Mouse (Mus musculus) forebrain, embryonic 13.5 days (tissue): ENCODE measurements around the gene Zbtb7a. TPM values are rescaled to one million over a fixed set of nuclear protein-coding genes. Genes with fewer than 3 reads are reported as not detected.

Source experiments
- ATAC-seq: fragments of 200-750 bp; cut with Nextera tagmentation; 2 replicates; pipeline ENCODE4 v1.8.0; 2017
- H3K27ac ChIP-seq: fragments of 300-500 bp; sonication (generic); 2 replicates; pipeline ENCODE4 v1.5.1; 2015; ENCODE audit warnings: inconsistent platforms, mild to moderate bottlenecking, moderate library complexity
- H3K27me3 ChIP-seq: fragments of 300-500 bp; sonication (generic); 2 replicates; pipeline ENCODE4 v1.6.1; 2015; ENCODE audit warnings: mild to moderate bottlenecking, inconsistent platforms
- H3K36me3 ChIP-seq: fragments of 300-500 bp; sonication (generic); 2 replicates; pipeline ENCODE4 v1.6.1; 2015; ENCODE audit warnings: mild to moderate bottlenecking, inconsistent platforms; ENCODE audit not compliant: poor library complexity, severe bottlenecking
- H3K4me1 ChIP-seq: fragments of 300-500 bp; sonication (generic); 2 replicates; pipeline ENCODE4 v1.6.1; 2015; ENCODE audit warnings: inconsistent platforms
- H3K4me2 ChIP-seq: fragments of 300-500 bp; sonication (generic); 2 replicates; pipeline ENCODE4 v1.6.1; 2015; ENCODE audit warnings: inconsistent platforms, mild to moderate bottlenecking, moderate library complexity
- H3K4me3 ChIP-seq: fragments of 300-500 bp; sonication (generic); 2 replicates; pipeline ENCODE4 v1.5.1; 2015; ENCODE audit warnings: mild to moderate bottlenecking, inconsistent platforms
- H3K9ac ChIP-seq: fragments of 300-500 bp; sonication (generic); 2 replicates; pipeline ENCODE4 v1.6.1; 2015; ENCODE audit warnings: mild to moderate bottlenecking, inconsistent platforms
- H3K9me3 ChIP-seq: fragments of 300-500 bp; sonication (generic); replicated peaks from 2 replicates; pipeline ENCODE4 v1.6.1; 2016; ENCODE audit warnings: inconsistent platforms
- WGBS: fragments of 180-500 bp; shearing (Covaris S2); methylation state at CpG from one replicate; pipeline ENCODE4 v1.1.7; 2015; 5-methylcytosine and 5-hydroxymethylcytosine counted together
- polyA plus RNA-seq: library from polyadenylated mRNA; unstranded; fragments of >200 nt; fragmentation: Nextera tagmentation; extraction: Ambion mirVana; gene quantifications from 2 replicates; pipeline ENCODE4 v1.2.1, GENCODE M21; 2015

The Zbtb7a gene
- polyA plus RNA-seq, 1 experiment from 2014 or later: 10.4 TPM

DNA sequence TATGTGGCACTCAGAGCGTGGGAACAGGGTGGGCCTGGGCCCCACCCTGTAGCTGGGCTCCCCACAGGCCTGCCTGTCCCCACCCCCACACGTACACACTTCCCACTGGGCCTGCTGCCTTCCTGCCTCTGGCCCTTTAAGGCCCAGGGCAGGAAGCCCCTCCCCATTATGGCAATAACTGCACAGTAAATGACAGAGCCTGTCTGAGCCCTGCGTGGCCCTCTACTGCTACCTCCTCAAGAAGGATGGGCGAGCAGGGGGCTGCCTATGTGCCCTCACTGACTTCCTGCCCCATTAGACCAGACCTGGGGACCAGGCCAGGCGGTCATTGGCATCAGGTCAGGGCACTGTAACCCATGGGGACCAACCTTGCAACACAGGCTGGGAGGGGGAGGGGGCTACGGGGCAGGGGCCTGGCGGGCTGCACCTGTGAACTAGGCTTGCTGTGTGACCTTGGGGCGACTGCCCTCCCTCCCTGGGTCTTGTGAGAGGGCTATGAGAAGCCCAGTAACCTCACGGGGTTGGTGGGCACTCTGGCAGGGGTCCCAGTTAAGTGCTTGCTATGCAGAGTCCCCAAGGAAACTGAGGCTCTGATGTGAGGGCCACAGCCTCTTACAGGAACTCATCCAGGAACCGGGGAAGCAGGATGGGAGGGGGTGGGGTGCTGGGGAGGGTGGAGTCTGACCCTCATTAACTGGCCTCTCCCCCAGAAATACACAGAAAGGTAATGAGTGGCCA is 5.9 kb downstream of the Zbtb7a start:
- Histone ChIP-seq H3K9ac (peak overlapping the region; percentile 40; the same call in 1 of the 2 replicates), H3K4me3 (peak overlapping the region; percentile 0; the same call in 1 of the 2 replicates), H3K9me3 (no peaks in the 10 kb centered on the region), H3K27me3 (peaks cover 1% of the 10 kb centered on the region), H3K36me3 (peaks cover 26% of the 10 kb centered on the region), H3K4me1 (peaks cover 48% of the 10 kb centered on the region), H3K27ac (no peak overlapping the region), H3K4me2 (peak overlapping the region; percentile 27)
- WGBS: 80% methylated on average over 10 of the region's 10 CpGs
- no peak for ATAC-seq

- peaks cover 34% of the 10 kb centered on the region for H3K36me3 ChIP-seq
- H3K9ac ChIP-seq: peak overlapping the region; percentile 30; the same call in 1 of the 2 replicates
- no peak overlapping the region for H3K4me2 ChIP-seq
- H3K9me3 ChIP-seq: no peaks in the 10 kb centered on the region
- H3K27ac ChIP-seq: no peak overlapping the region
- WGBS: 86% methylated on average over 7 of the region's 7 CpGs
- no peak overlapping the region for H3K4me3 ChIP-seq
- H3K27me3 ChIP-seq: no peaks in the 10 kb centered on the region
- no peak for ATAC-seq
- H3K4me1 ChIP-seq: peaks cover 46% of the 10 kb centered on the region
Observed at GRCm38 (mm10) chr10:81141455-81142210, 6.6 kb downstream of the Zbtb7a start.

- peaks cover 46% of the 10 kb centered on the region for H3K4me1 ChIP-seq
- H3K27me3 ChIP-seq: no peaks in the 10 kb centered on the region
- ATAC-seq: no peak
- H3K9ac ChIP-seq: no peak overlapping the region
- H3K4me2 ChIP-seq: no peak overlapping the region
- H3K9me3 ChIP-seq: no peaks in the 10 kb centered on the region
- H3K4me3 ChIP-seq: no peak overlapping the region
- peak overlapping the region; percentile 25; the same call in 1 of the 2 replicates for H3K27ac ChIP-seq
- 79% methylated on average over 5 of the region's 5 CpGs for WGBS
- peaks cover 43% of the 10 kb centered on the region for H3K36me3 ChIP-seq
Observed at GRCm38 (mm10) chr10:81142551-81142981, 7.5 kb downstream of the Zbtb7a start.

GRCm38 (mm10) chr10:81143157-81143633 is 8.2 kb downstream of the Zbtb7a start:
- Histone ChIP-seq H3K4me3 (no peak overlapping the region), H3K27me3 (no peaks in the 10 kb centered on the region), H3K9ac (no peak overlapping the region), H3K4me2 (no peak overlapping the region), H3K9me3 (no peaks in the 10 kb centered on the region), H3K4me1 (peaks cover 44% of the 10 kb centered on the region), H3K27ac (peak overlapping the region; percentile 25; the same call in 1 of the 2 replicates), H3K36me3 (peaks cover 49% of the 10 kb centered on the region)
- WGBS: 98% methylated on average over 6 of the region's 7 CpGs
- no peak for ATAC-seq

GRCm38 (mm10) chr10:81143845-81144437 is 8.9 kb downstream of the Zbtb7a start:
- Histone ChIP-seq H3K9me3 (no peaks in the 10 kb centered on the region), H3K36me3 (peaks cover 57% of the 10 kb centered on the region), H3K4me2 (no peak overlapping the region), H3K9ac (no peak overlapping the region), H3K4me1 (peaks cover 37% of the 10 kb centered on the region), H3K27me3 (no peaks in the 10 kb centered on the region), H3K27ac (no peak overlapping the region), H3K4me3 (no peak overlapping the region)
- 95% methylated on average over 52 of the region's 52 CpGs for WGBS
- no peak for ATAC-seq

- Histone ChIP-seq H3K27me3 (no peaks in the 10 kb centered on the region), H3K9me3 (no peaks in the 10 kb centered on the region), H3K4me3 (no peak overlapping the region), H3K9ac (no peak overlapping the region), H3K4me2 (no peak overlapping the region), H3K27ac (no peak overlapping the region), H3K36me3 (peaks cover 64% of the 10 kb centered on the region), H3K4me1 (peaks cover 29% of the 10 kb centered on the region)
- 97% methylated on average over 27 of the region's 27 CpGs for WGBS
- no peak for ATAC-seq
Observed at GRCm38 (mm10) chr10:81144667-81145066, 9.6 kb downstream of the Zbtb7a start.

DNA sequence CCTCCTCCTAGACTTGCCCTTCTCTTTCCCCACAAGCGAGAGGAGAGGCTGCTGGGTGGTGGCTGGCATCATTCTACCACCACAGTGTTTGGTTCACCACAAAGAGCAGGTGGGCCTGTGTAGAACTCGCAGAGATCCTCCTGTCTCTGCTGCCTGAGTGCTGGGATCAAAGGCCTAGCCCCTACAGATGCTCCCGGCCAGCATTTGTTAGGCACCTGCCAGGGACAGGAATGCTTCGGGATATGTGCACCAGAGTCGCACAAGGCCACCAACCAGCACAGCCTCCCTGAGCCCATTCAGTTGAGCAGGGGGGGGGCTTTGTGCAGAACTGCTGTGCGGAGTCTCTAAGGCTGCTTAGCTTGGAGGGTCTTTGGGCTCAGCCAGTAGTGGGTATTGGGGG is 10.3 kb downstream of the Zbtb7a start:
- H3K9me3 ChIP-seq: no peaks in the 10 kb centered on the region
- no peaks in the 10 kb centered on the region for H3K27me3 ChIP-seq
- H3K36me3 ChIP-seq: peaks cover 70% of the 10 kb centered on the region
- peaks cover 23% of the 10 kb centered on the region for H3K4me1 ChIP-seq
- no peak overlapping the region for H3K4me3 ChIP-seq
- ATAC-seq: no peak
- no peak overlapping the region for H3K9ac ChIP-seq
- no peak overlapping the region for H3K4me2 ChIP-seq
- WGBS: 90% methylated on average over 6 of the region's 6 CpGs
- H3K27ac ChIP-seq: no peak overlapping the region

DNA sequence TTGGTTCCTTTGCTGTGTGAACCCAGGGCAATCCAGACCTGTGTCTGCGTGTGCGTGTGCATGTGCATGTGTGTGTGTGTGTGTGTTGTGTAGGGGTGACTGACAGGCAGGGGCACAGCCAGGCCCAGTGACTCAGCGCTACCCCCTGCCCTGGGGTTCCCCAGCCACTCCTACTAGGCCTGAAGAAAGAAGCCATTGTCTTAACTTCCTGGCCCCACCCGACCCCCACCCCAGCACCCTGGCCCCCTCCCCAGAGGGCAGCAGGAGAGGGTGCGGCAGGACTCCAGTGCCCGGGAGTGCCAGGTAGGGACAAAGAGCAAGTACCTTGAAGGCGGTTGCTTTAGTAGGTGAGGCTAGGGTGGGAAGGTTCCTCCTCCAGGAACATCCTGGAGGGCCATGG is 10.8 kb downstream of the Zbtb7a start:
- no peak for ATAC-seq
- Histone ChIP-seq H3K36me3 (peaks cover 73% of the 10 kb centered on the region), H3K4me1 (peaks cover 18% of the 10 kb centered on the region), H3K9me3 (no peaks in the 10 kb centered on the region), H3K27me3 (no peaks in the 10 kb centered on the region), H3K9ac (no peak overlapping the region), H3K4me2 (no peak overlapping the region), H3K4me3 (no peak overlapping the region), H3K27ac (no peak overlapping the region)
- 88% methylated on average over 7 of the region's 7 CpGs for WGBS

DNA sequence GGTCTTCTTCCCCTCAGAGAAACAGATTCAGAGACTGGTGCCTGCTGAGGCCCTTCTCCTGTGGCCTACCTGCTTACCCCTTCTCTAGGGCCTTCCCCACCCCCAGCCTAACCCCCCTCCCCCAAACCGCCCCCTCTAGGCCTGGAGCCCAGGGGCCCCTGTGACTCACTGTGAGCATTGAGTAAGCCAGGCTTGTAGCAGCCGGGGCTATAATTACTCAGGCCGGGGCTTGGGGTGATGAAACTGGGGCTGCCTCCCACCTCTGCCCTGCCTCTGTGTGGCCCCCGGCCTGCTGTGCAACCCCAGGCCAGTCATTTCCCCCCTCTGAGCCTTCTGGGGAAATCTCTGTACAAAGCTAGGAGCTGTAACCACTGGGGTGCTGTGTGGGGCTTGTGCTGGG is 11.3 kb downstream of the Zbtb7a start:
- peaks cover 73% of the 10 kb centered on the region for H3K36me3 ChIP-seq
- WGBS: 89% methylated on average over 4 of the region's 4 CpGs
- H3K4me2 ChIP-seq: no peak overlapping the region
- H3K9me3 ChIP-seq: no peaks in the 10 kb centered on the region
- ATAC-seq: no peak
- H3K27ac ChIP-seq: no peak overlapping the region
- H3K9ac ChIP-seq: no peak overlapping the region
- H3K4me1 ChIP-seq: peaks cover 13% of the 10 kb centered on the region
- no peak overlapping the region for H3K4me3 ChIP-seq
- no peaks in the 10 kb centered on the region for H3K27me3 ChIP-seq

GRCm38 (mm10) chr10:81151261-81151660 is 16.2 kb downstream of the Zbtb7a start:
- WGBS: 76% methylated on average over 6 of the region's 6 CpGs
- Histone ChIP-seq H3K9ac (no peak overlapping the region), H3K4me1 (no peaks in the 10 kb centered on the region), H3K9me3 (no peaks in the 10 kb centered on the region), H3K36me3 (peaks cover 86% of the 10 kb centered on the region), H3K4me3 (no peak overlapping the region), H3K27ac (no peak overlapping the region), H3K4me2 (no peak overlapping the region), H3K27me3 (no peaks in the 10 kb centered on the region)
- ATAC-seq: no peak

DNA sequence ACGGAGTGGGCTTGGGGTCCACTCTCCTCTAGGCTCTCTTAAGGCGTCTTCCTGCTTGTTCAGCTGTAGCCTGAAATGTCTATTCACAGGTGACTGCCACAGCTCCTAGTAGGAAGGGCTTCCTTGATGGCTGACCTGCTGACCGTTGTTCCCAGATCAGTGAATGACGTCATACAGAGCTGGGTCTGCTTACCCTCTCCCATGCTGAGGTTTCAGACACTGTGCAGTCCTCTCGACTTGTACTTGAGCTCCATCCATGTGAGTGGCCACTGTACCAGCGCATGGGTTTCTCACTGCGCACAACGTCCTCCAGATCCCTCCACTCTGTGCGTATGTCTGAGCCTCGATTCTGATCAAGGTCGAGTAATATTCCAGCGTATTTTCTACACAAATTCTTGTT is 17.6 kb downstream of the Zbtb7a start:
- no peaks in the 10 kb centered on the region for H3K27me3 ChIP-seq
- H3K4me3 ChIP-seq: no peak overlapping the region
- WGBS: 82% methylated on average over 12 of the region's 12 CpGs
- H3K9ac ChIP-seq: no peak overlapping the region
- peaks cover 86% of the 10 kb centered on the region for H3K36me3 ChIP-seq
- H3K27ac ChIP-seq: no peak overlapping the region
- no peaks in the 10 kb centered on the region for H3K4me1 ChIP-seq
- no peak for ATAC-seq
- no peak overlapping the region for H3K4me2 ChIP-seq
- no peaks in the 10 kb centered on the region for H3K9me3 ChIP-seq

- no peak for ATAC-seq
- Histone ChIP-seq H3K4me2 (no peak overlapping the region), H3K9me3 (no peaks in the 10 kb centered on the region), H3K4me3 (no peak overlapping the region), H3K4me1 (no peaks in the 10 kb centered on the region), H3K36me3 (peaks cover 86% of the 10 kb centered on the region), H3K27ac (no peak overlapping the region), H3K27me3 (no peaks in the 10 kb centered on the region), H3K9ac (no peak overlapping the region)
- WGBS: 95% methylated on average over 12 of the region's 12 CpGs
Observed at GRCm38 (mm10) chr10:81154313-81154712, 19.3 kb downstream of the Zbtb7a start.
